Mouse (Mus musculus): ENCODE measurements at regions not wholly inside any gene's neighbourhood (a gene's known extent, or its start where the extent isn't known, plus 50 kb on each side); places are given as distances from the start of the nearest gene placed in this dataset.
A peak's percentile ranks its signal among the peaks of the same experiment; 100 is the strongest.

DNA sequence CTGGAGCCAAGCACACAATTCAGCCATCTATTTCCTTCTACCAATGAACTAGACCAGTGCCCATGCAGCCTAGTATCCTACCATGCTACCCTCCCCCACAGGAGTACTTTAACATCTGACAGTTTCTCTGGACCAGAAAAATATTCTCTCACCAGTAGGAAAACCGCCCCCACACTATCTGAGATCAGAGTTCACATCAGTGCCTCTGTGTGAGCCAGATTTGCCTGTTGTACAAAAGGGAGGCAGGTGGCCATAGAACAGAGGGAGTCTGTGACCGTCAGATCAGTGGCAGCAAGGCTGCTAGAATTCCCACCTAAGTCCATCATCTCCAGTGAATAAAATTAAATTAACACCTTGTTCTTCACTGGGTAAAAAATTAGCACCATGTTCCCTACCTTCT lies 166.5 kb downstream of the Atp23 start:
- DNase-seq (ENCODE audit: inconsistent ontology term): no peak

DNA sequence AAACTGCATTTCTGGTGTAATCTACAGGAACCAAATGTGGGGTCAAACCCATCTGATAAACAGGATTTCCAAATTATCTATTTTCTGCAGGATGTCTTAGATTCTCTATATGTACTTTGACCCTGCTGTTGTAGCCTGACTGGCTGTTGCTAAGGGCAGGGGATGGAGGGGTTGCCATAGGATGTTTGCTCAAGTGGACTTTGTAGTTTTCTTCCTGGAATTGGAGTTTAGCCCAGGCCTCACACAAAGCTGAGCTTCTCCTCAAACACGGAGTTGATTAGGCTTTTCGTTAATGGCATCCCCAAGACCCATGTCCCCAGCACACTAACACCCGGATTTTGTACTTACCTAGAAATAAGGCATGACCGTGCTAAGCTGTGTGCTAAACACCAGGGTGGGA lies 173.3 kb downstream of the Atp23 start:
- DNase-seq (ENCODE audit: inconsistent ontology term): no peak

DNA sequence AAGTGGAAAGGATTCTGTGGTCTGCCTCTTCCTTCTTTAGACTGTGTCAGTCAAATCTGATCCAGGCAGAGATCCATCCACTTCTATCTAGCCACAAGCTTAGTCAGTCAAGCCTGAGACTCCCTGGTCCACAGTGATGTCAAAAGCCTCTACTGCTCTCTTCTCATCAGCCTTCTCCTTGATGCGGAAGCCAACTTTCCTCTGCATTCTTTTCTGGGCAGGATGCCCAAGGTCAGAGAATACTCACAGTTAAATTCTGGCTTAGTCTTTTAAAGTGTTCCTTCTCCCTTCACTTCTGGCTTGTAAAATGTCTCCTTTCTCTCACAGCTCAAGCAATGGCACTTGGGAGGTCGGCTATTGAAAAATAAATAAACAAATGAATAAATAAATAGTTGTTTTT lies 183.2 kb downstream of the Atp23 start:
- peak; percentile 47 for DNase-seq (ENCODE audit: inconsistent ontology term)

DNA sequence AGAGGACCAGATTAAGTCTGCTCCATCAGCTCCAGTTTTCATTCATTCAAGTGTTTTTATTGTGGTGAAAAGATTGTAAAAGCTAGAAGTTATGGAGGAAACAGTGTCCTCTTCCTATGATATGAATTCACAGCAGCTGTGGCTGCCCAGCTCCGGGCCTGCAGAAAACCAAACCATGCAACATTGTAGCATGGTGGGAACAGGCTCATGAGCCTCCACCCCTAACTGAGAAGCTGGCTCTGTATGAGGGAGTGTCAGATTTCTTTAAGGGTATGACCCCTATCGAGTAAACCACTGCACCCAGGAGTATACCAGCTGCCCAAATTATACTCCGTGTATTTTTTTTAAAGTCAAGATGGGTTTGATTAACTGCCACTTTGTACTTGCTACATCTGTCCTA lies 189.4 kb downstream of the Atp23 start:
- DNase-seq (ENCODE audit: inconsistent ontology term): no peak

DNA sequence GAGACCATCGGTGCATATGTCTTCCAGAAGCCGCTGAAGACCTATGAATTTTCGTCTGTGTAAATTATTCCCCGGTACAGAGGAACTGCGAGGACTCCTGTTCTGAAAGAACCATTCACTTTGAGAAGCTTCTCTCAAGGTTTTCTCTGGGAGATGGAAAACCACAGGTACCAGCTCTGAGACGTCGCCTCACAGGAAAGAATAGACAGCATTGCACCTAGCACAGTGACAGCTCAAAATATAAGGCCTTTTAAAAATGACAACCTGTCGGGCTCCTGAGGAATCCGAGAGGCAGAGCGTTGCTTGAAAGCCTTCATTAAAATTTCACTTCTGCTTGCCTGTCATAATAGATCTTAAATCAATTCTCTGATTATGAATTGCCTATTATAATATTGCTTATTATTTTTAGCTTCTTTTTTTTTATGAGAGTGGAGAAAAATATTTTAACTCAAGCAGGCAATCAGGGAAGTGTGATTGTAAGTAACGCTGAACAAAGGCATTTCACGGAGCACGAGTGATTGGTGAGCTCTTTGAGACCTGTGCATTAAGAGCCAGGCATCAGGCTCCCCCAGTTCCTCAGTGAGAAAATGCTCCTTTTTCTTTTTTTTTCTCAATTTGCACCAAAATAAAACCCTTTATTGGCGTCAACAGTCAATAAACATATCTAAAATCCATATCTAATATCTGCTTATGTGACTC lies 191.8 kb downstream of the Atp23 start:
- DNase-seq (ENCODE audit: inconsistent ontology term): no peak

DNA sequence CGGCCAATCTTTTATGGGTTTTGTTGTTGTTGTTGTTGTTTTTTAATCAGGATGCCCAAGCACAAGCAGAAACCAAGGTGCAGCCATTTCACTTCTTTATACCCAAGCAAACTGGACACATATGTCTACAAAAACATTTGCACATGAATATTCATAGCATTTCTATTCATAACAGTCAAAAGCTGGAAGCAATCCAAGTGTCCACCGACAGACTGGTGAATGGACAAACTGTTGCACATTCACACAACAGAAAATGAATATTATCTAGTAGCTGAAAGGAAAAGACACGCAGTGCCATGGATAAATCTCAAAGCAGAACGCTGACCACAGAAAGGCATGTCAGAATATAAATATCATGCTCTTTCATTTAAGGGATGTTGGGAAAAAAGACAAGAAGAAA lies 192.4 kb downstream of the Atp23 start:
- no peak for DNase-seq (ENCODE audit: inconsistent ontology term)

DNA sequence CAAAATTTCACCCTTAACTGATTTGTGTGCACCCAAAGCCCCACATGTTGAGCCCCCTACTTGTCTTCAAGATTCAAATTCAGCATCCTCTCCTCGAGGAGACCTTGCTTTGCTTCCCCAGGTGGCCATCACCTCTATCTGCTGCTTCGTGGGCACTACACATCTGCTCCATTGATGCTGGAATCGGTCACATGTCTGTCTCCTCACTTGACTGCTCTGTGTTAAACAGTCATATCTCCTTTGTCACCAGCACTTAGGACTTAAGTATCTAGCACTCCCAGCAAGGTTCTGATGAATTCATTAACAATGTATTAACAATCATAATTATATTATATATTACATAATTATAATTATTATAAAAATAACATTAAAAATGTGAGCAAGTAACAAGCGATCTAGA lies 192.9 kb downstream of the Atp23 start:
- no peak for DNase-seq (ENCODE audit: inconsistent ontology term)

GRCm38 (mm10) chr10:126697086-126697485 lies 204.1 kb downstream of the Atp23 start:
- DNase-seq (ENCODE audit: inconsistent ontology term): no peak

GRCm38 (mm10) chr10:126690914-126691673 lies 210.1 kb downstream of the Atp23 start:
- no peak for DNase-seq (ENCODE audit: inconsistent ontology term)

DNA sequence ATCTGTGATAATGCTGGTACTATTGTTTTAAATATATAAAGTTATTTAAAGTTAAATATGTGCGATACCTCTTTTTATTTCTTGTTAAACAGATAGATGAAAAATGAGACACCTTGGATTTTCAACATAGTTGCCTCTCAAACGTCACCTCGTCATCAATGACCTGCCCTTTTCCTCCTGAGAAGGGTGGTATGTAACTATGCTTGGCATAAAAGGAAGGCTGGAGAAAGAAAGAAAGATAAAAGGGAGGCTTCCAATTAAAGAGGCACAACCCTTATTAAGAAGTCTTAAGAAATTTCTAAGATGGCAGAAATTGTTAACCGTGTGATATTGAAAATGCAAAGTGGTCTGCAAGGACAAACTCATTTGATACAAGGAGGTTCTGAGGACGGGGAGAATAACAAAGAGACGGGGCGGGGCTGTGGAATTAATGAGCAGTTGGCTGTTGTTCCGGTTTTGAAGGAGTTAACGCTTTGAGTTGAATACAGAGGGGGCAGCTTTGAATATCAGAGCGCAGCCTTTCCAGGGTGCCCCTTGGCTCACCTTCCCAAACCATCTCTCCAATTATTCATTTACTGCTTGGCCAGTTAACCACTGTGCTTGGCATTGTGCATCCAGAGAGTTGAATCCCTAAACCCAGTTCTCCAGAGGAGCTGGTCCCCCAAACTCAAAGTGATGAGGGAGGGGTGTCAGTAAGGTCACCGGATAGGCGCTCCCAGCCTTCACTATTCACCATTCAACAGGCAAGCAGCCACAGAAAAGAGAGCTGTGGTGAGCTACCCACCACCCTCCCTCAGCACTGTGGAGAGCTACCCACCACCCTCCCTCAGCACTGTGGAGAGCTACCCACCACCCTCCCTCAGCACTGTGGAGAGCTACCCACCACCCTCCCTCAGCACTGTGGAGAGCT lies 220.6 kb downstream of the Atp23 start:
- DNase-seq (ENCODE audit: inconsistent ontology term): peak; percentile 5

DNA sequence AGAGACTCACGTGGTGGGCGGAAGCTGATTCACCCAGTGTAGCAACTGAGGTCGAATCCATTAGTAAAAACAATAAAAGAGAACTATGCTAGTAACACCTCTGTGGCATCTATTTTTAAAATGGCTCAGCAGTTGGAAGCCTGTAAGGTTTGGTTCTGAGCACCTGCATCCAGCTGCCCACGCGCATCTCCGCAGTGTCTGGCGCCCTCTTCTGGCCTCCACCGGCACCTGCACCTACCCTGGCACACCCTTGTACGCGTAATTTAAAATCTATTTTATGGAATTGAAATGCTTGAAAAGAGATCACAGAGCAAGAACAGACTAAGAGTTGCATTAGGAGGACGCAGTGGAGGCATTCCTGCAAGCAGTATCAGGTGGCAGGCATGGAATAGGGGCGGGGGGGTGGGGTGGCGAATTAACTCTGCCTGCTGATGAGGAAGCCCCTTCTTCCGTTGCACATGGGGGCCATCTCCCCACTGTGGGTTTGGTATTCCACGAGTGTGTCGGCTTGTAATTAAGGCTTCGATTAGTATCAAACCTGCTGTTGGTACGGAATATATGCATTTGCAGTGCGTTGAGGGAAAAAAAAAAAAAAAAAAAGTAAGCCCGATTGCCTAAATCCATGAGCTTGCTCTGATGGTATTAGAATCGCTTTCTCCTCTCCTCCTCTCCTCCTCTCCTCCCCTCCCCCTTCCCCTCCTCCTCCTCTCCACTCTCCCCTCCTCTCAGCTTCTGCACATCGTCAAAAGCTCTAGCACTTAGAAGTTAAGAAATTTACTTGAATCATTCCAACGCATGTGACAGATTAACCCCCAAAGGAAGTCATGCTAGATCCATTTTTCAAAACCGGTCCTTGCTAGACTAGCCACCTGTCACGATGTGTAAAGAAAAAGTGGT lies 221.7 kb downstream of the Atp23 start:
- DNase-seq (ENCODE audit: inconsistent ontology term): no peak

- DNase-seq (ENCODE audit: inconsistent ontology term): no peak
Observed at GRCm38 (mm10) chr10:126673437-126673836, 227.7 kb downstream of the Atp23 start.

DNA sequence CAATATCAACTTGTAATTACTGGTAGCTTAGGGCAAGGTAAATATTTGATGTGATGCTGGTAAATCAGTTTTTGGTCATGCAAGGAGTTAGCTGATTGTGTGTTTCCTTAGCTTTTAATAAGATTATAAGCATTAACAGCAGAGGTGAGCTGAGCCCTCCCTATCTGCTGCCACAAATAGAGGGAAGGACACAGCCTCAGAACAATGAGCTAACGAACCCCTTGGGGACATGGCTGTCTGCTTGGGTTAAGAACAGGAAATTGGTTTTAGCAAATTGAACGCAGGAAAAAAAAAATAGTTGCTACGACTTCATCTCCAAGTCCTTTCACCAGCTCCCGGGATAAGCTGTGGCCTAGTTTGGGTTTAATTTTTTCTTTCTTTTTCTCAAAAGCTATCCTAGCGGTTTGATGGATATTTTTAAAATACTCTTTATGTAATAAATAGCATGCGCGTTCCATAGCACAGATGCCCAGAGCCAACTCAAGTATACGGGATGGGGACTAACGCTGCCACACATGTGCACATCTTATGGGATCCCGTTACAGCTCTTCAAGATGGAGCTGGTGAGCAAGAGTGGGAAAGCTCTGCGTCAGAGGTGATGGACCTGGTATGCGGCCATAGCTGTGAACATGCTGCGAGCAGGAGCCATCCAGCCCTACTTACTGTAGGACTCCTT lies 236.6 kb downstream of the Atp23 start:
- no peak for DNase-seq (ENCODE audit: inconsistent ontology term)

DNA sequence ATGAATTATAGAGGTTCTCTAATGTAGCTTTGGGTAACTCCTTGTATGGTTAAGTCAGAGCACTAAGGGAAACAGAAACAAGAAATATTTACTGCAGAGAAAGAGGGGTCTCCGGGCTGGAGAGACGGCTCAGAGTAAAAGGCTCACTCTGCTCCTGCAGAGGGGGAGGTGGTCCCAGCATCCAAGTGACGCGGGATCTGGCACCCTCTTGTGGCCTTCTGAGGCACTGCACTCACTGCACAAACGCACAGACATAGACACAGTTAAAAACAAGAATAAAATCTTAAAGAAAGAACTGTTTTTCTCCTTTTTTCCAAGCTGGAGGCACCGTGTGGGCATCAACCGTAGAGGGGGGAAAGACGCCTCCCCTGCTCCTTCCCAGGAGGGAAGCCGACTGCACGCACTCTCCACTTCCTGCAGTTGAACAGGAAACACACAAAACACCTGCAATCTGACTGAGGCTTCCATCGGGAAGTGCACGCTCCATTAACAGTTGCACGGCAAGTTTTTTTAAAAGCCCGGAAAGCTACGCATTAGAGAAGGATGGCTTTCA lies 237.6 kb downstream of the Atp23 start:
- no peak for DNase-seq (ENCODE audit: inconsistent ontology term)

DNA sequence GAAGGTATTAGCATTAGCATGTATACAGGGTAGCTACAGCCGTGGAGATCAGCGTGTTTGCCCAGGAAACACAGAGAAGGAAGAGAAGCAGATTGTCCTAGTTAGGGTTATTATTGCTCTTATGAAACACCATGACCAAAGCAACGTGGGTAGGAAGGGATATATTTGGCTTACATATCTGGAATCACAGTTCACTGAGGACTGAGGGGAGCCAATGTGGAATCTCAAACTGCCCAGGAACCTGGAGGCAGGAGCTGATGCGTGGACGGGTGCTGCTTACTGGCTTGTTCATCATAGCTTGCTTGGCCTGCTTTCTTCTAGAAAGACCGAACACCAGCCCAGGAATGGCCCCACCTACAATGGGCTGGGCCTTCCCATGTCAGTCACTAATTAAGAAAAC lies 238.4 kb downstream of the Atp23 start:
- DNase-seq (ENCODE audit: inconsistent ontology term): no peak

GRCm38 (mm10) chr10:126661095-126661615 lies 240.0 kb downstream of the Atp23 start:
- no peak for DNase-seq (ENCODE audit: inconsistent ontology term)

- no peak for DNase-seq (ENCODE audit: inconsistent ontology term)
Observed at GRCm38 (mm10) chr10:126660024-126660423, 241.1 kb downstream of the Atp23 start.

- DNase-seq (ENCODE audit: inconsistent ontology term): no peak
Observed at GRCm38 (mm10) chr10:126652693-126653092, 248.5 kb downstream of the Atp23 start.

DNA sequence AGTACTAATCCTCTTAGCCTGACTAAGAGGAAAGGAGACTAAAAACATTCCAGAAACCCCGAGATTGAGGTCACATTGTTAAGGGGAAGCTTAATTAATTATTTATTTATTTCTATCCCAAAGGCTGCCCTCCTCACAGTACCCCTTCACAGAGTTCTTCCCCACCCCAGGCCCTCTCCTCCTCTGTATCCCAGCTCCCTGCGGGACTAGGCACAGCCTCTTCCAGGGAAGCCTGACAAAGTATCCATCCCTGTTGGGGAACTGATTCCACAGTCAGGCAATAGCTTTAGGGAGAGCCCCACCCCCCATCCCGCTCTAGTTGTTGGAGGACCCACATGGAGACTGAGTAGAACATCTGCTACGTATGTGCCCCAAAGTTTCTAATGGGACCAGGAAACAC lies 254.6 kb downstream of the Atp23 start:
- DNase-seq (ENCODE audit: inconsistent ontology term): no peak

DNA sequence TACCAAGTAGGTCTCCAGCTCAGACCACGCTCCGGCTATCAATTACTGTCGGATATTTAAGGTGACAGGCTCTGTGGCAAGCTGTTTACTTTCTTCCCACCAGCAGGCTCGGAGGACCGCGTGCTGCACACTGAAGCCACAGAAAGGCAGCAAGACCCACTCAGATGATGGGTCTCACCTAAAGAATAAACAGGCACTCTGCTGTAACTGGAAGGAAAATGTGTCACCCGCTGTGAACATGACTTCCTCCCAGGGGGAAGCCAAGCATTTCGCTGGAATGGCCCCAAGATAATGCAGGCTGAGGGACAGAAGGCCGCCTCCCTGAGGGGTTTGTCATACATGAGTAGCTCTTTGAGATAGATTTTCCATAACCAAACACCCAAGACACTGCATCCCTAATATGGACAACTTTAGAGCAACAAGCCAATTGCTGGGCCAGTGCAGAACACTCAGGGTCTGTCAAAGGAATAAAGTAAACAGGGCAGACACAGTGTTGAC lies 259.3 kb downstream of the Atp23 start:
- DNase-seq (ENCODE audit: inconsistent ontology term): peak; percentile 65

Data from Muller cell, postnatal 12 days (primary cell).